Mouse (Mus musculus) urinary bladder, postnatal 10 days (tissue): ENCODE results near the gene Ogfod2.

ENCODE experiments used
- DNase-seq: peaks from one replicate; pipeline ENCODE4 v3.0.0; 2022; ENCODE audit warnings: low spot score

Gene Ogfod2

GRCm38 (mm10) chr5:124111742-124112497, at the start of gene Ogfod2:
Gene Ogfod2, plus strand, starts transcription at chr5:124112297.
- peak; percentile 76 for DNase-seq

GRCm38 (mm10) chr5:124069657-124070056, 42.4 kb upstream of the Ogfod2 start:
- DNase-seq: no peak

- no peak for DNase-seq
Observed at GRCm38 (mm10) chr5:124073682-124074081, 38.4 kb upstream of the Ogfod2 start.

- DNase-seq: no peak
Observed at GRCm38 (mm10) chr5:124074845-124075307, 37.2 kb upstream of the Ogfod2 start.

GRCm38 (mm10) chr5:124075716-124076115, 36.4 kb upstream of the Ogfod2 start:
- DNase-seq: no peak

GRCm38 (mm10) chr5:124076559-124076958, 35.5 kb upstream of the Ogfod2 start:
- no peak for DNase-seq

- no peak for DNase-seq
Observed at GRCm38 (mm10) chr5:124077241-124077640, 34.9 kb upstream of the Ogfod2 start.

- no peak for DNase-seq
Observed at GRCm38 (mm10) chr5:124077856-124078460, 34.1 kb upstream of the Ogfod2 start.

GRCm38 (mm10) chr5:124078794-124079416, 33.2 kb upstream of the Ogfod2 start:
- DNase-seq: no peak

- DNase-seq: no peak
Observed at GRCm38 (mm10) chr5:124079880-124080279, 32.2 kb upstream of the Ogfod2 start.

GRCm38 (mm10) chr5:124082447-124082846, 29.6 kb upstream of the Ogfod2 start:
- no peak for DNase-seq

- DNase-seq: no peak
Observed at GRCm38 (mm10) chr5:124082941-124083688, 29.0 kb upstream of the Ogfod2 start.

GRCm38 (mm10) chr5:124083850-124084587, 28.1 kb upstream of the Ogfod2 start:
- DNase-seq: no peak

- peak; percentile 63 for DNase-seq
Observed at GRCm38 (mm10) chr5:124084588-124085173, 27.4 kb upstream of the Ogfod2 start.

- DNase-seq: no peak
Observed at GRCm38 (mm10) chr5:124085513-124085912, 26.6 kb upstream of the Ogfod2 start.

- no peak for DNase-seq
Observed at GRCm38 (mm10) chr5:124086876-124087275, 25.2 kb upstream of the Ogfod2 start.

GRCm38 (mm10) chr5:124089868-124090267, 22.2 kb upstream of the Ogfod2 start:
- DNase-seq: no peak

GRCm38 (mm10) chr5:124091951-124092406, 20.1 kb upstream of the Ogfod2 start:
- DNase-seq: no peak

- DNase-seq: no peak
Observed at GRCm38 (mm10) chr5:124093120-124093794, 18.8 kb upstream of the Ogfod2 start.

- DNase-seq: no peak
Observed at GRCm38 (mm10) chr5:124093852-124094604, 18.1 kb upstream of the Ogfod2 start.
